Mouse (Mus musculus) heart, embryonic 16.5 days (tissue): Measurements from ENCODE around the gene Olfr27. TPM values are rescaled to one million over a fixed set of nuclear protein-coding genes. Genes with fewer than 3 reads are reported as not detected.

ENCODE experiments used
- ATAC-seq: fragments of 200-750 bp; cut with Nextera tagmentation; replicated peaks from 2 replicates; pipeline ENCODE4 v1.8.0; 2017; ENCODE audit warnings: moderate number of reproducible peaks; ENCODE audit not compliant: insufficient read depth, low FRiP score; ENCODE audit errors: extremely low read depth
- H3K27ac ChIP-seq: fragments of 300-500 bp; sonication (generic); 2 replicates; pipeline ENCODE4 v1.5.1; 2014; ENCODE audit warnings: mild to moderate bottlenecking, low read length, control low read depth, moderate library complexity
- H3K27me3 ChIP-seq: fragments of 300-500 bp; sonication (generic); 2 replicates; pipeline ENCODE4 v1.6.1; 2014; ENCODE audit warnings: low read length, mixed read lengths; ENCODE audit not compliant: control insufficient read depth, insufficient read depth
- H3K36me3 ChIP-seq: fragments of 300-500 bp; sonication (generic); 2 replicates; pipeline ENCODE4 v1.6.1; 2014; ENCODE audit not compliant: control insufficient read depth, insufficient read depth
- H3K4me1 ChIP-seq: fragments of 300-500 bp; sonication (generic); 2 replicates; pipeline ENCODE4 v1.6.1; 2014; ENCODE audit warnings: low read length, mixed read lengths; ENCODE audit not compliant: control insufficient read depth, insufficient read depth
- H3K4me2 ChIP-seq: fragments of 300-500 bp; sonication (generic); 2 replicates; pipeline ENCODE4 v1.6.1; 2014; ENCODE audit warnings: low read depth, mild to moderate bottlenecking, control low read depth, low read length
- H3K4me3 ChIP-seq: fragments of 300-500 bp; sonication (generic); 2 replicates; pipeline ENCODE4 v1.5.1; 2014; ENCODE audit warnings: mild to moderate bottlenecking, control low read depth, low read length
- H3K9ac ChIP-seq: fragments of 300-500 bp; sonication (generic); 2 replicates; pipeline ENCODE4 v1.6.1; 2014; ENCODE audit warnings: low read length, control low read depth
- H3K9me3 ChIP-seq: fragments of 300-500 bp; sonication (generic); replicated peaks from 2 replicates; pipeline ENCODE4 v1.6.1; 2016; ENCODE audit warnings: low read length; ENCODE audit not compliant: control insufficient read depth
- WGBS: fragments of 180-500 bp; shearing (Covaris S2); extraction: QIAGEN DNeasy Blood & Tissue Kit; methylation state at CpG from one replicate; pipeline ENCODE4 v1.1.7; 2014; 5-methylcytosine and 5-hydroxymethylcytosine counted together
- polyA plus RNA-seq: library from polyadenylated mRNA; unstranded; fragments of >200 nt; fragmentation: Nextera tagmentation; extraction: Ambion mirVana; gene quantifications from 2 replicates; pipeline ENCODE4 v1.2.1, GENCODE M21; 2015

Gene Olfr27
- not detected in 2 replicates for polyA plus RNA-seq

DNA sequence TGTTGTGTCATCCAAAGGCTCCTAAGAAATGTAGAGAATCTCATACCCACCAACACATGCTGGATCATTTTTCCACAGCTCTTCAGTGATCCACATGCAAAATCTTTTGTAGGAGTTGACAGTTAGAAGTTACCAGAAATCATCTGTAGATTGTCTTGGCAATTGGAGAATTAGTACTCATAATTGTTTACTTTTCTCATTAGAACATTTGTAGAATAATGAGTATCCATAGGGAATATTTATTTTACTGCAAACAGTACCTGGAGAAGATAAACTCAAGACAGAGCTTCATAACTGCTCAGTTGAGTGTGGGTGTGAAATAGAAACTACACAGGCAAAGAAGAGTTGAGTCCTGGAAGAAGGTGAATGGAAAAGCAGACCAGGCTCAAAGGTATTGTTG is at the start of gene Olfr27:
Olfr27 (plus strand) TSS at position 301 of the 400 bp plus-strand sequence.
- H3K36me3 ChIP-seq = no peaks in the 10 kb centered on the region
- H3K4me1 ChIP-seq = no peaks in the 10 kb centered on the region
- H3K27me3 ChIP-seq = no peaks in the 10 kb centered on the region
- peaks cover 2% of the 10 kb centered on the region; the same call in 1 of the 2 replicates for H3K9me3 ChIP-seq
- no peak within 1 kb of the TSS for H3K9ac ChIP-seq
- no peak within 1 kb of the TSS for H3K4me2 ChIP-seq
- no peak within 1 kb of the TSS for H3K27ac ChIP-seq
- no peak within 1 kb of the TSS for H3K4me3 ChIP-seq
- ATAC-seq = no peak

- no peak within 1 kb of the TSS for H3K27ac ChIP-seq
- 0 out of 2 replicates have a peak, but pooled peaks cover 5% of the 10 kb centered on the region for H3K9me3 ChIP-seq
- no peak within 1 kb of the TSS for H3K4me2 ChIP-seq
- ATAC-seq = no peak
- H3K27me3 ChIP-seq = no peaks in the 10 kb centered on the region
- no peak within 1 kb of the TSS for H3K4me3 ChIP-seq
- no peaks in the 10 kb centered on the region for H3K36me3 ChIP-seq
- H3K9ac ChIP-seq = no peak within 1 kb of the TSS
- 71% methylated on average over 2 of the region's 2 CpGs for WGBS
- H3K4me1 ChIP-seq = no peaks in the 10 kb centered on the region
Observed at GRCm38 (mm10) chr9:39078787-39079186, 49.1 kb upstream of the Olfr27 start, which contains the start of gene Olfr938. Gene Olfr938 (minus strand): TSS chr9:39078887.

DNA sequence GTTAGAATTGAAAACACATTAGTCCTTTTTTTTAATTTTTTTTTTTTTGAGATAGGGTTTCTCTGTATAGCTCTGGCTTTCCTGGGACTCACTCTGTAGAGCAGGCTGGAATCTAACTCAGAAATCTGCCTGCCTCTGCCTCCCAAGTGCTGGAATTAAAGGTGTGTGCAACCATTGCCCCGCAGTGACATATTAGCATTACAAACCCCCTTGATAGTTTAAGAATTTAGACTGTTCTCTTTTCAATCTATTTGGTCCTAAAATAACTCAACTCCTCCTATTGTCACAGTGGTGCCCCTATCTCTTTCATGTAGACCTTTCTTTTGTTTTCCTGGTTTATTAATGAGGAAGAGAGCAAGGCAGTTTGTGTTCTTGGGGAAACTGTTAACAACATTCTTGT is 605 bp upstream of the Olfr27 start:
- Histone ChIP-seq H3K27ac (no peak overlapping the region), H3K4me2 (no peak overlapping the region), H3K27me3 (no peaks in the 10 kb centered on the region), H3K4me1 (no peaks in the 10 kb centered on the region), H3K36me3 (no peaks in the 10 kb centered on the region), H3K4me3 (no peak overlapping the region), H3K9ac (no peak overlapping the region), H3K9me3 (peaks cover 2% of the 10 kb centered on the region; the same call in 1 of the 2 replicates)
- ATAC-seq = no peak
- WGBS = 73% methylated on average over 1 of the region's 1 CpGs

DNA sequence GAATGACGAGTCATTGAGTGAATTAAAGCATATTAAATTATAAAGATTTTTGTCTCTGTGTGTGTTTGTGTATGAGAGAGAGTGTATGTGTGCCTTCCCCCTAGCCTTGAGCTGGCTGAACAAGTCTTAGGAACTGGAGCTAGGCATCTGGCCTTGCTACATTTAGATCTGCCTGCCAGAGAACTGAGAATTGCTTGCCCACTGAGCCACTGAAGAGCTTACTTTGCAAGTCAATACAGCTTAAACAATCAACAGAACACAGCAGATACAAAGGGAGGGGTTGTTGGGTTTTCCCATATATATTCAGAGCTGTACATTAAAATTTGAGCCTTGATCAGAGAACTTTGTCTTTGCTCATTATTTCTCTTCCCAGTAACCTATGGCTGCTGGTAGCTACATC is 24.5 kb downstream of the Olfr27 start:
- Histone ChIP-seq H3K4me2 (no peak overlapping the region), H3K9ac (no peak overlapping the region), H3K27ac (no peak overlapping the region), H3K27me3 (no peaks in the 10 kb centered on the region), H3K36me3 (no peaks in the 10 kb centered on the region), H3K9me3 (0 out of 2 replicates have a peak, but pooled peaks cover 2% of the 10 kb centered on the region), H3K4me1 (no peaks in the 10 kb centered on the region), H3K4me3 (no peak overlapping the region)
- ATAC-seq = no peak
- WGBS = 48% methylated on average over 1 of the region's 1 CpGs

DNA sequence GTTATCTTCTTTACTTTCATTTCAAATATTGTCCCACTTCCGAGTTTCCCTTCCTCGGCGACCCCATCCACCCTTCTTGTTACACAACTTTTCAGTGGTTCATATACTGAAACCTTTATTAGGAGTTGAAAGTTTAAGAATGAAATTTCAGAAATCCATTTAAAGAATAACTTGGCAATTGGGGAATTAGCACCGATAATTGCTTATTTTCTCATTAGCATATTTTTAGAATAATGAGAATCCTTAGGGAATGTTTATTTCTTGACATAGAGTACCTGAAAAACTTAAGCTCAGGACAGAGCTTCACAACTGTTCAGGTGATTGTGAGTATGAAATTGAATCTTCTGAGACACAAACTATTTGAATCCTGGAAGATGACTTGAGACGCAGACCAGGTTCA is 38.1 kb downstream of the Olfr27 start, which contains the start of gene Olfr943:
Olfr943 (plus strand) TSS at position 301 of the 400 bp plus-strand sequence.
- ATAC-seq = no peak
- Histone ChIP-seq H3K4me2 (no peak within 1 kb of the TSS), H3K36me3 (no peaks in the 10 kb centered on the region), H3K9me3 (no peaks in the 10 kb centered on the region), H3K9ac (no peak within 1 kb of the TSS), H3K27me3 (no peaks in the 10 kb centered on the region), H3K4me1 (no peaks in the 10 kb centered on the region), H3K4me3 (no peak within 1 kb of the TSS), H3K27ac (no peak within 1 kb of the TSS)
- 85% methylated on average over 5 of the region's 5 CpGs for WGBS

Other genes starting within 250 kb of the Olfr27 start
- gene Olfr930, start 198.3 kb upstream of the Olfr27 start, polyA plus RNA-seq = not detected in 2 replicates
- not detected in 2 replicates for gene Olfr933, start 155.8 kb upstream of the Olfr27 start, polyA plus RNA-seq
- gene Olfr934, start 139.8 kb upstream of the Olfr27 start, polyA plus RNA-seq = not detected in 2 replicates
- not detected in 2 replicates for gene Olfr935, start 128.4 kb upstream of the Olfr27 start, polyA plus RNA-seq
- gene Olfr146, start 104.8 kb upstream of the Olfr27 start, polyA plus RNA-seq = not detected in 2 replicates
- not detected in 2 replicates for gene Olfr937, start 63.2 kb upstream of the Olfr27 start, polyA plus RNA-seq
- gene Olfr938, start 49.2 kb upstream of the Olfr27 start, polyA plus RNA-seq = not detected in 2 replicates
- gene Olfr943, start 38.2 kb downstream of the Olfr27 start, polyA plus RNA-seq = not detected in 2 replicates
- not detected in 2 replicates for gene Olfr944, start 73.8 kb downstream of the Olfr27 start, polyA plus RNA-seq
- gene Olfr1537, start 121.9 kb downstream of the Olfr27 start, polyA plus RNA-seq = not detected in 2 replicates
- not detected in 2 replicates for gene Olfr945, start 148.7 kb downstream of the Olfr27 start, polyA plus RNA-seq
- not detected in 2 replicates for gene Olfr948, start 197.9 kb downstream of the Olfr27 start, polyA plus RNA-seq